Mouse (Mus musculus): ENCODE results near the gene Gm20388.

Gene Gm20388

DNA sequence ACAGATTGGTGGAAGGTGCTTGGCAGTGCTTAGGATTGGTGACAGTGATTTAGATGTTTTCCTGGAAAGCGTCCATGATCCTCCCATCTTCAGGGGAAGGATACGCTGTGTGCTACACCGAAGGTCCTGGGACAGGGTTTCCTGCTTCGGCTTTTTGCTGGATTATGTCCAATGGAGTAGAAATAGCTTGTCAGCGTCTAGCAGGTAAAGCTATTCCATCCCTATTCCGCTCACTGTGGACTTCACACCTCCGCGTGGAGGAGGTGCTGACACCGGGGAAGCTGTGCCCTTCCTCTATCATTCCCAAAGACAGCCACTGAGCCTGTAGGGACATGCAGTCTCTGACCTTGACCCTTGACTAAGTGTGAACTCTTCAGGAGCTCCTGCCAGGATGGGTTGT lies 207.5 kb downstream of the Gm20388 start:
- in situ Hi-C loops (cut with MboI, MseI), result no loop called here

DNA sequence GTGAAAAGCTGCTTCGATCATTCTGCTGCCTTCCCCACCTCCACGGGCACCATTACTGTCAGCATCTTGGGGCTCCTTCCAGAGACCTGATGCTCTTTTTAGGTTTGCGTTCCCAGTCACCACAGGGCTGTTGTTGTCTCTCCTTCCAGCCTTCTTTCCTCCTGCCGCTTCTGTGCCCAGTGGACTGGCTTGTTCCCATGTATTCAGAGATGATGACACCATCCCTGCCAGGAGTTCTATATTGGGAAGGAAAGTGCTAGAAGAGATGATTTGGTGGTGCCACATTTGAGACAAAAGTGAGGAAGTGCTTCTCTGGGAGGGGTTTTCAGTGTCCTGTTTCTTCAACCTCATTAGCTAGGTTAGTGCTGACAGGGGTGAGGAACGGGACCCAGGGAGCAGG lies 208.2 kb downstream of the Gm20388 start:
- in situ Hi-C loops (cut with MboI, MseI), result no loop called here

DNA sequence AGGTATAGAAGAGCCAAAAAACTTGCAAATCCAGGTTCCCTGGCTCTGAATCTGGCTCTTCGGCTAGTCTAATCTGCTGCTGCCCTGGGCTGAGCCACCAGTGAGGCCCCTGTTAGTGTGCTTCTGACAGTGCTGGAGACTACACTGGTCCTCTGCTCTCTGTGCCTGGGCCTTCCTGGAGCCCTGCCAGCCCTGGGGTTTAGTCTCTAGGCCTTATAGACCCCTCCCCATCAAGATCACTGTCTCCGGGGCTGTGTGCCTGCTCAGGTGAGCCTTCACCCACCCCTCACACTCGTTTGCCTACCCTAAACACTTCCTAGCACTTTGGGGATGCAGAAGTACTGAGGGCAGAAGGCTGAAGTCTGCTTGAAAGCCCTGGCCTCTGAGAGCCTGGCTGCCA lies 208.8 kb downstream of the Gm20388 start:
- in situ Hi-C loops (cut with MboI, MseI), result no loop called here

DNA sequence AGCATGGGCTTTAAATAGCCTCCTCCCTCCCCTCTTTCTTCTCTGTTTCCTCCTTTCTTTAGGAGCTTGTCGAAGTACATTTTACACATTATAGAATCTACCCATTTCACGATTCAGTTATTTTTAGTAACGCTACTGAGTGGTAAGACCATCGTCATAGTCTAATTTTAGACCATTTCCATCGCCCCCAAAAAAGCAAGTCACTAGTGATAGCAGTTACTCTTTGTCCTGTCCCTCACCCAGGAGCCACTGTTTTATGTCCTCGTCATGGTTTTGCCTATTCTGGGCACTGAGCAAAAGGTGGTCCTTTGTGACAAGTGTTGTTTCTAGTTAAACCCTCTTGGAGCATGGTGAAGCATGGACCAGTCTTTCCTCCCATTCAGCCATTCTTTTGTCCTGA lies 209.3 kb downstream of the Gm20388 start:
- in situ Hi-C loops (cut with MboI, MseI), result no loop called here

DNA sequence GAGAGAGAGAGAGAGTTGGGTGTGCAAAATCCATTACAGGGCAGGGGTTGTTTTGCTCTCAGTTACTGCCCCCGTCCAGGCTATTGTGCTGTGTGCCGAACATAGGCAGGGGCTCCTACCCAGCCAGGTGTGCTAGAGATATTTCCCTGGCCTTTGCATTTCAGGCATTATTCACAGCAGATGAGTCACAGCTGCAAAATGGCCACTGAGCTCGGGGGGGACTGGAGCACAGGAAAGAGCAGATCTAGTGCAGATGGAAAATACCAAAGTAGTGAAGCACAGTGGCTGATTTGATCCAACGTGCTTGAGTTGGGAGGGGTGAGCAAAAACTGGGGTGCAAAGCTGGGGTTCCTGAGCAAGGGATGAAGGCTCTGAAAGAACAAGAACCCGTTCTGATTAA lies 210.3 kb downstream of the Gm20388 start:
- in situ Hi-C loops (cut with MboI, MseI), result no loop called here

DNA sequence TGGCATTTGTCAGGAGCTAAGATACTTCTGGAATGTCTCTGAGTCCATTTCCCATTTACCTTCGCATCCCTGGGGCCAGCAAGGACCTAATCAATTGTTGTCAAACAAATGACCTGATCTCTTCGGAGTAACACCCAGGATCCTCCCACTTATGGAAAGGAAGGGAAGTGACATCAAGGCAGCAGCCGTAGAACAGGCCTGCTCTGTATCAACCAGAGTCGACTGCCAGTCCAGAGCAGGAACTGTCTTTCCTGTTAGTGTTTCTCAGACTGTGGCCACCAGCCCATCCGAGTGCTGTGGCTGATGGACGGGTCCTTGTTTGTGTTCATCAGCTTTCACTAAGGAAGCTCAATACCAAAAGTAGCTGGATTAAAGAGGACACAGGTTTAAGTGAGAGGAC lies 213.6 kb downstream of the Gm20388 start:
- in situ Hi-C loops (cut with MboI, MseI), result no loop called here

DNA sequence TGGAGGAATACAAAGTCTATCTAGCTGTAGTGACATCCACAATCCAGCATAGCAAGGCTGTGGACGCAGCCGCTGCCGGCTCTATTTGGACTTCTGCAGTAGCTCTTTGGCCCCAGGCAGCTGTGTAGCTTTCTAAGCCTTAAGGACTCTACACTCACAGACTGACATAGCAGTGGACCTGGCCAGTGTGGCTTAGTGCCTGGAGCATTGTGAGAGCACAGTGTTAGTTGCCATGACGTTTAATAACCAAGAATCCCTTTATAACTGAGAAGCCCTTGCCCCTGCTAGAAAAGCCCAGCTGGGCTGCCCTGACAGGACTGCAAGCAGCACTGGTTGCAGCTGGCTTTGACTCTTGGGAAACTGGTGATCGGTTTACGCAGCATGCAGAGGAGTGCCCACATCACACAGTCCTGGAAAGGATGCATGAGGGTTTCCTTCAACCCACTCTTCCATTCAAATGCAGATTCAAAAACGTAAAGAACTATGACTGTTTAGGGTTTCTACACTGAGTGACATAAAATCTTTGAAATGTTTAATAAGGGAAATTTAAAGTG lies 214.3 kb downstream of the Gm20388 start:
- in situ Hi-C loops (cut with MboI, MseI), result no loop called here

DNA sequence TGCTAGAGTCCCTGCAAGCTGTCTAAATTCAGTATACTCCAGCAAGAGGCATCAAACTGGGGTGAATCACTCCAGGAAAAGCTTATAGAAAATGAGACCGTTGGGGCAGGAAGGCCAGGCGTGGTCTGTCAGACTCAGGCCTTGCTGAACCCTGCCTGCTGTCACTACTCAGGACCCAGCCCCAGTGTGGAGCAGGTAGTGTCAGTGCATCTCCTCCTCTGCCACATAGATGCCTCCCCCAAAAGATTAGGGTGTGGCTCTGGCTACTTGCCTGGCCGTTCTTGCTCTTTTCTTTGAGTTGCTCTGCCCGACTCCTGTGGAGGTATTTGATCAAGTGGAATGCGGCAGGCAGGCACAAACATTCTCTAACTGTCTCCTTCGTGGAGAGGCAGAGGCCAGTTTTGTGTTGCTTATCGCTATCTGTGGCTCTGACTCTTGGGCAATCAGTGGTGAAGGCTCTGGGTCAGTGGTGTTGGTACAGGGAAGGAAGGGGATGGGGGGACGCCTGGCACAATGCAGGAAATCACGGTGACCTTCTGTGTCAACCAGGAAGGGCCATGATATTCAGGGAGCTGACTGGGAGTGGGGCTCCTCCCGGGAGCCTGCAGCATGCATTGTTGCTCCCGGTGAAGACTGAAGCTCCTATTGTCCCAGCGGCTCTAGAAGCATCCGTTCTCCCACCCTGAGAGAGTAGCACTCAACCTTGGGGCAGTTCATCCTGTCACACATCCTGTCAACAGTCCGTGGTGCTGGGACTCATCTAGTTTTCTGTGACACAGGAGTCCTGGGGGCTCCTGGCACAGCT lies 215.9 kb downstream of the Gm20388 start:
- in situ Hi-C loops (cut with MboI, MseI), result no loop called here

DNA sequence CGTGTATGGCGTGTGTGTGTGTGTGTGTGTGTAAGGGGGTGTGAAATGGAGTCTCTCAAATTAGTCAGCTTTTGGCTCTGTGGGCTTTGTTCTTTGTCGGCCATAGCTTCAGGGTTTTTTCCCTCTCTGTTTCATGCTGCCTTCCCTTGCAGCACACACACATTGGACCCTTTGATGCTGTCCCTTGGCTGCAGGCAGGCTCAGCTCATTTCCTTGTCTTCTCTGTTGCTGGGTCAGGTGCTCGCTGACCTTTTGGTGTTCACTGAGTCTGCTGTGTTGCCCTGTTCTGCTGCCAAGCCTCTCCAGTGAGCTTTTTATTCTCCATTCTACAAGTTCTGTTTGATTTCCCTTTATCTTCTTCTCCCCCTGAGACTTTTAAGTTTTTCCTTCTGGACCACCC lies 218.9 kb downstream of the Gm20388 start:
- in situ Hi-C loops (cut with MboI, MseI), result no loop called here

DNA sequence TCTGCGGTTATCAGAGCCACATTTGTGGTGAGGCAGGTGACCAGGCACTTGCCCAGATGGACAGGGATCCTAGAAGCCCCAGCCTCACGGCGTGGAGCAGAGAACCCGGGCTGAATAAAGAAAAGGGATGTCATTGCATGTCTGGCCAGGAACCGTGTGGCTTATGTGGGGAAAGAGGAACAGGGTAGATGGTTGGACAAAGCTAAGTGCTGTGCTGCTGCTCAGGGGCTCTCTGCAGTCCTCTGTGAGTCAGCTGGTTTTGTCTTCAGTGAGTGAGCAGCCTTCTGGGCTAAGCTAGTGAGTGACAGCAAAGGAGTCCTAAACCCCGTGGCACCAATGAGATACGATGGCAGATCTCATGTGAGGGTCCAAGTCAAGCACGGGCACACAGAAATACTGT lies 220.5 kb downstream of the Gm20388 start:
- in situ Hi-C loops (cut with MboI, MseI), result no loop called here

DNA sequence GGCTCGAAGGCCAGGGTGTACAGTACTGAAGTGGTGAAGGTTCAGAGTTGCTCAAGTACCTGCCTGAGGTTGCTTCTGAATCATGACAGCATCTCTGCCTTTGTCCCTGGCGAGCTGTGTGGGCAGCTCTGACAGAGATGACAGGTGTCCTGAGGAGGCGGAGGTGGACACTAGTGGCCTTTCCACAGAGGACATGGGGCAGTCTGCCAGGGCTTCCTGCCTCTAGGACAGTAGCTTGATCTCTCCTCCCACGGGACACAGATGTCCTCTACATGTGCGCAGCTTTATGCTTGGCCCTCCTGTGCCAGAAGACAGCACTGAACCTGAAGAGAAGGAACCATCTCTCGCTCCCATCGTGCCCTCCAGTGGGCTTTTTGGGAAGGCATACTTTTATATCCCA lies 222.5 kb downstream of the Gm20388 start:
- in situ Hi-C loops (cut with MboI, MseI), result no loop called here

DNA sequence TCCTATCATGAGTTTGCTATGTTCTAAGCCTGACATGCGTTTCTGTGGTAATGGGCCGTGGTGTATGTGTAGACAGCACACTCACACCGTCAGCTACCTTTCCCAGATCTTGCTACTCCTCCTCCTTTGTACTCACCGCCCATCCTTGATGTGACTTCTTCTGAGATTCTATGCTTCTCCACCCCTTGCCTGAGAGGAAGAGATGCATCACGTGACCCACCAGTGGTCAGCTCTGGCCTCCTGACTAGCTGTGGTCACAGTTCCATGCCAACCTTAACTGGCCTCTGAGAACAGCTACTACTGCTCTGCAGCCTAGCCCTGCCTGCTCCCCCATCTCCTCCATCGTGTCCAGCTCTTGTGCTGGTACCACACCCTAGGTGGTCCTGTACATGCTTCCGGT lies 225.0 kb downstream of the Gm20388 start:
- in situ Hi-C loops (cut with MboI, MseI), result no loop called here

DNA sequence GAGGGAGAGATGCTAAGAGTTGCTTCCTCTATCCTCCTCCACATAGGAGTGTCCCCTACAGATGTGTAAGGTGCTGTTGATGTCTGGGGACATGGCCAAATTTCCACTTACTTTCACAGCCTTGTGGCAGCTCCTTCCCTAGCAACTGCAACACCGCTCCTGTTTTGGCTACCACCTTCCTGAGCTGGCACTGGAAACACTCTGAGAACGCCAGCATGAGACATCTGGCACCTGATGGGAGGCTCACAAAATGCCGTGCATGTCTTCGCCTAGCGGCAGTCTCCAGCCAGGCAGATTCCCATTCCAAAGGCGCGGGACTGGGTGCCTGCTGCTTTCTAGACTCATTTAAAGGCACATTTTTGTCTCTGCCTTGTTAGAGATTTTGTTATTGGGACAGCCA lies 226.0 kb downstream of the Gm20388 start:
- in situ Hi-C loops (cut with MboI, MseI), result no loop called here

DNA sequence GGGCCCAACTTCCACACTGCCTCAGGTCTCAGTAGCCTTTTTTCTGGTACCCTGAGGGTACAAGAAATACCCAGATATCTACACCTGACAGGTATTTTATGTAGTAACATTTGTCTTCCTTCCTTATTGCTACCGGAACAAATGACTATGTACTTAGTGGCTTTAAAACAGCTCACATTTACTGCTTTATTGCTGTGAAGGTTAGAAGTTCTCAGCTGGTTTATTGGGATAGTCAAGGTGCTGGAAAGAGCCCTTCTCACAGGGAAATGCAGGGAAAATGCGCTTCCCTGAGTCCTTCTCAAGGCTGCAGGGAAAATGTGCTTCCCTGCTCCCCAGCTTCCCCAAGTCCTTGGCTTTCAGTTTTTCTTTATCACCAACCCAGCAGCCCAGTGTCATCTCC lies 228.3 kb downstream of the Gm20388 start:
- in situ Hi-C loops (cut with MboI, MseI), result no loop called here

DNA sequence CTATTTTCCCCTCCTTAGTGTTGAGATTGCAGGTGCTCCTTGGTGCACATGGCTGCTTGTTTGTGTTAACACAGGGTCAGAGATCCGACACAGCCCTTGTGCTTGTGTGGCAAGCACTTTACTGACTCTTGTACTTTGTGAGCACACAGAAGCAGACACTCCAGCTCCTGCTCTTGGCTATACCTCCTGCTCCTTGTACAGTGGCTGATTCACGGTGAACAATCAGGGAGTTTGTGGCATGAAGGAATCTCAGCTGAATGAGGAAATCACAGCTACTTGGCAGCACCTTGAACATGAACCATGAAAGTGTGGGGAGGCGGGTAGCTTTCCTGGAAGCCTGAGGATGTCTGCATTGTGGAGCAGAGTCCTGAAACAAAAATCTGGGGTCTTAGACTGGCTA lies 230.1 kb downstream of the Gm20388 start:
- in situ Hi-C loops (cut with MboI, MseI), result no loop called here

DNA sequence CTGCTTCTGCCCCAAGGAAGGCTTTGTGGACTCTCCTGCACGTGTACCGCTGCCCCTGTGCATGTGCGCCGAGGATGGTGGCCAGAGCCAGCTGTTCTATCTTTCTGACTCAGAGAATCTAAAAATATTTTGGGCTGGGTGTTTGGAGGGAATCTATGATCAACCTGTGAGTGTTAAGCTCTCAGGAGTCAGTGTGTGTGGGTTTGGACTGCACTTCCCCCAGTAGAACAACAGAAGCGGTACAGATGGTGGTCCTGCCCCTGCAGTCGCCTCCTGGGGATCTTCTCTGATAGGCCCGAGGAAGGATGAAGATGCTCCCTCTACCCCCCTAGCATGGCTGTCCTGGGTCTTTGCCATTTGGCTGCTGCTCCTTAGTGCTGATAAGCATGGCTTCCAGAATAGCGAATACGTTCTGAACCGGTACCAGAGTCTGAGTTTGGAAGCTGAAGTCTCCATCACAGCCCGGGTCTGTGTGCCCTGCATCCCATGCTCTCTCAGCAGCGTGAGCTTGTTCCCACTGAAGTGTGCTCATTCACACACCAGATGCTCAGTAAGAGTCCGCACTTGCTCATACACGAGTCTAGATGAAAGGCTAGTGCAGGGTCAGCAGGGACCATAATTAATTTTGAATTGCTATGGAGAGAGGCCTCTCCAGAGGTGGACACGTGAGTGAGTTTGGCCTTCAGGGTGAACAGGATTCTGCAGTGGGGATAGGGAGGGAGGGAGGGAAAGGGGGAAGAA lies 233.4 kb downstream of the Gm20388 start:
- in situ Hi-C loops (cut with MboI, MseI), result no loop called here

DNA sequence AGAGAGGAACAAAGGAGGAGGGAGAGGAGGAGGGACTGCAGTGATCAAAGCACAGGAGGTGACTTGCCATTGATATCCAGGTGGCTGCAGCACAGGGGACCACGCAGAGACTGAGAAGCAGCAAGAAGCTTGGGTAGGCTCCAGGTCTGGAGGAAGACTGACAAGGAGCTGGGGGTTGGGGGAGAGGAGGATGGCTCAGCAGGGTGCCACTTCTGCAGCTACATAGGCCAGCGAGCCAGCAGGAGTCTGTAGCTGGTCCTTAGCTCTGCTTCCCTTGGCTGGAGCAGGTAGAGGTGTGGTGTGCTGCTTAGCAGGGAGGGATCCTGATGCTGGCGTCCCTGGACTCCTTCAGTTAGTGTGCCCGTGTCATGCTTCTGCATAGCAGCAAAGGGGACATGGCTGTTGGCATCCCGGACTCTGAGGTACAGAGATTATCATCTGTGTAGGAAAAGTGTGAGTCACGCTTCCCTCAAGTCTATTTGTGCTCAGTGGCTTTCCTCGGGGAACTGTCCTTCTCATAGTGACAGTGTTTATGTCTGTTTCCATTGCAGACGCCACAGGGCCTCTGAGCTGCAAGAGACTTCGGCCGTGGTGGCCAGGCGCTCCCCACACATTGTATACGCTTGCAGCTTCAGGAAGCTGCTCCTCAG lies 234.1 kb downstream of the Gm20388 start:
- in situ Hi-C loops (cut with MboI, MseI), result no loop called here

DNA sequence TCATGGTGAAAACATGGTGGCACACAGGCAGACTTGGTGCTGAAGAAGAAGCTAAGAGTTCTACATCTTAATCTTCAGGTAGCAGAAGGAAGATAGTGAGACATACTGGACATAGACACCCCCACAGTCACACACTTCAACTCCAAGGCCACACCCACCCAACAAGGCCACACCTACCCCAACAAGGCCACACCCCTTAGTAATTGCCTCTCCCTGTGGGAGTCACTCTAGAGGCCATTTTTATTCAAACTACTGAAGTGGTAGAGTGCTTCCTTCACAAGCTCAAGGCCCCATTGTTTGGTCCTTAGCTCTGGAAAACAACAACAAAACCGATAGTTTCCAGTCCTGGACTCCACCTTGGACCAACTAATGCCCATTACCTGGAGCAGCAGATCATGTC lies 235.4 kb downstream of the Gm20388 start:
- in situ Hi-C loops (cut with MboI, MseI), result no loop called here

DNA sequence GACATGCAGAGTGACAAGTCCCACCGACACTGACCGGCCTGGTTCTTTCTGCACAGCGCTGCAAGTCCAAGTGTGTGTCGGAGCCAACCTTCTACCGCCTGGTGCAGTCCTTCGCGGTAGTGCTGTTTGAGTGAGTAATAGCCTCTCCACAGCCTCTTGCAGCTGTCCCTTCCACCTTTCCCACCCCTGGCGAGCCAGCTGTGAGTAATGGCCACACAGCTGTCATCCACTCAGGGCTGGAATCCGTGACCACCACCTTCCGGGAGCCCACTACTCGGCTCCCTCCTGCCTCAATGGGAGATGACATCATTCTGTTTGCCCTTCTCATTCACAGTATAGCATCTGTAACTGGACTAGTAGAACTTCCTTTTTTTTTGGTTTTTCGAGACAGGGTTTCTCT lies 239.4 kb downstream of the Gm20388 start:
- in situ Hi-C loops (cut with MboI, MseI), result no loop called here

DNA sequence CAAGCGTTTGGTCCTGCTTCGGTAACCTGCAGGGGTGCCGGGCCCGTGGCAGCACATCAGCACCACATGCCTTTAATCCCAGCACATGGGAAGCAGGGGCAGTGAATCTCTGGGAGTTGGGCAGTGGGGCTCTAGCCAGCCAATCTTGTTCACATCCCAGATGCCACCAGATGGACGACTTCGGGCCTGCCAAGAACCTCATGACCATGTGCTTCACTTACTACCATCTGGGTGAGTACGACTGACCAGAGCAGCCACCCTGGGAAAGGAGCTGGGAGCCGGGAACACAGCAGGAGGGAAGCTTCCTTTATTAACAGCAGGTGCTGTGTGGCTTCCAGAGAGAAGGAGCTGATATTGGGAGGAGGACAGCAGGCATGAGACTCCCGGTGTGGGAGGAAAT lies 240.5 kb downstream of the Gm20388 start:
- in situ Hi-C loops (cut with MboI, MseI), result no loop called here

DNA sequence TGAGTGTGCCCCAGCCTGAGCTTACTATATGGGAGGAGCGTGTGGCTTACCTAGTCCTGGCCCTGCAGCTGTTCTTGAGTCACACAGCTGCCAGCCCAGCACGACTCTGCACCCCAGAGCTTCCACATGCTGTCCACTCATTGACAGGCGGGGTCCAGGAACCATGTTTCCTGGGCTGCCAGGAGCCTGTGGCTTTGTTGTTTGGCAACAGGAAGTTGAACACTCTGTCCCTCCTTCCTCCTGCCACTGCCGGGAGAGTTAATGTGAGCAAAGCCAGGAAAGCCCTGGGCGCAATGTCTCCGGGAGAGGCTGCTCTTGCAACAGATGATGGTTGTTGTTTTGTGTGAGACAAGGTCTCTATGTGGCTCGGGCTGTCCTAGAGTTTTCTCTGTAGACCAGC lies 242.0 kb downstream of the Gm20388 start:
- in situ Hi-C loops (cut with MboI, MseI), result no loop called here

DNA sequence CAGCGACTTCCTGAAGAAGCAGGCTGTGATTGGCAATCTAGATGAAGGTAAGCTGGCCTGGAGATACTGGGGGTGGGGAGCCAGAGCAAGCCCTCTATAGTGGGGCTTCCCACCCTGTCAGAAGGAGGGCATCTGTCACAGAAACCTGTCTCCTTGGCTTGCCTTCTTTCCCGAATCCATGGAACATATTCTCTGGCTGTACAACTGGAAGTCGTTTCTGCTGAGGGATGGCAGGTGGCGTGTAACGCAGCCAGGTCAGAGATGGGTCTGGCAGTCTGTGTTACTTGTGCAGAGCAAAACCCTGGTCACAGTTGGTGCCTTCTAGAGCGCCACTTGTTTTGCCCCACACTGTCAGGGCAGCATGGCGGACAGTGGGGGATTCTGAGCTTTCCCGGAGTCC lies 249.7 kb downstream of the Gm20388 start:
- in situ Hi-C loops (cut with MboI, MseI), result no loop called here

All from T-helper 1 cell (primary cell).